Comparison of ENCODE assay signal across 7 mouse cellular contexts in genomic region chr2:146290871-146291637, GRCm38 (mm10).
DNase-seq lines count a peak whose midpoint lies in the region; ATAC-seq lines count a peak whose summit lies in the region.

No protein-coding gene starts in this region.

- H3K4me1 ChIP-seq in neural tube, embryonic 12.5 days, result peaks cover 25% of the 10 kb centered on the region

- H3K27ac ChIP-seq in neural tube, embryonic 12.5 days, result peak overlapping the region; percentile 66; the same call in 1 of the 2 replicates

- no peaks in the 10 kb centered on the region for H3K27me3 ChIP-seq in neural tube, embryonic 12.5 days (replicated peaks)

- WGBS in neural tube, embryonic 12.5 days, result 16% methylated on average over 14 of the region's 14 CpGs

- H3K36me3 ChIP-seq in neural tube, embryonic 12.5 days, result no peaks in the 10 kb centered on the region

- no peaks in the 10 kb centered on the region for H3K9me3 ChIP-seq in neural tube, embryonic 12.5 days

- H3K4me3 ChIP-seq in neural tube, embryonic 12.5 days, result no peak overlapping the region

- H3K9ac ChIP-seq in neural tube, embryonic 12.5 days, result no peak overlapping the region

- ATAC-seq in neural tube, embryonic 12.5 days (ENCODE audit: low FRiP score, low read depth), result peak; percentile 97
- ATAC-seq in erythroid progenitor cell, adult 5-6 weeks (replicated peaks; ENCODE audit: low FRiP score, poor library complexity, severe bottlenecking), result no peak

- no peak overlapping the region for H3K4me2 ChIP-seq in neural tube, embryonic 12.5 days (replicated peaks)

- DNase-seq in embryo, embryonic 10.5 days (ENCODE audit: low spot score), result peak; percentile 78
- DNase-seq in forelimb bud, embryonic 11.5 days (ENCODE audit: low read depth, low spot score), result peak; percentile 49
- peak; percentile 66 to 72 for DNase-seq in layer of hippocampus, postnatal 36 days
- DNase-seq in urinary bladder, postnatal 36 days (ENCODE audit: low spot score in 2 of 2), result no peak
- DNase-seq in urinary bladder, postnatal 4 days (ENCODE audit: low spot score in 2 of 2), result no peak

Comparison
In these comparisons a context has a peak if more than half of its experiments do, and no peak if none do; other contexts are left out.
1. DNase-seq: peak in embryo, embryonic 10.5 days (single experiment), forelimb bud, embryonic 11.5 days (single experiment) and layer of hippocampus, postnatal 36 days (2 of 2); none in urinary bladder, postnatal 36 days (0 of 2) and urinary bladder, postnatal 4 days (0 of 2).